Comparison of ENCODE assay signal across 20 mouse cellular contexts in genomic region chr7:98889211-98889610, GRCm38 (mm10). TPM values are rescaled to one million over a fixed set of nuclear protein-coding genes. Genes with fewer than 3 reads are reported as not detected.
DNase-seq lines count a peak whose midpoint lies in the region; ATAC-seq lines count a peak whose summit lies in the region.
"Had no signal": no experiment of that assay in that cellular context is flagged by ENCODE, and none has a peak within 500 bp of the region (broad histone marks: within the 10 kb centered on the region; RNA-seq: fewer than 3 reads in every experiment).

No protein-coding gene starts in this region.

- H3K9ac ChIP-seq in hindbrain, embryonic 12.5 days: no peak overlapping the region
- H3K9ac ChIP-seq in midbrain, embryonic 13.5 days (replicated peaks): no peak overlapping the region
- H3K9ac ChIP-seq in neural tube, embryonic 15.5 days (replicated peaks): no peak overlapping the region
- H3K9ac ChIP-seq: heart, embryonic 13.5 days; limb, embryonic 15.5 days had no signal

- 41% methylated on average over 7 of the region's 7 CpGs for WGBS in hindbrain, embryonic 12.5 days
- WGBS in midbrain, embryonic 13.5 days: 43% methylated on average over 7 of the region's 7 CpGs
- WGBS in neural tube, embryonic 15.5 days: 24% methylated on average over 7 of the region's 7 CpGs

- H3K4me1 ChIP-seq in hindbrain, embryonic 12.5 days: peaks cover 40% of the 10 kb centered on the region
- H3K4me1 ChIP-seq in midbrain, embryonic 13.5 days (replicated peaks): peaks cover 39% of the 10 kb centered on the region
- peaks cover 34% of the 10 kb centered on the region for H3K4me1 ChIP-seq in neural tube, embryonic 15.5 days

- intact Hi-C loops in left cerebral cortex, postnatal 4 days (cut with DNase I): no loop called here
- intact Hi-C loops in left cerebral cortex, postnatal 14 days (cut with DNase I): no loop called here

- DNase-seq in left cerebral cortex, postnatal 4 days: peak; percentile 53
- no peak for DNase-seq in left cerebral cortex, adult 18-20 months (ENCODE audit: low spot score in 2 of 2)
- no peak for DNase-seq in left cerebral cortex, postnatal 14 days (ENCODE audit: low spot score in 2 of 2)
- no peak for DNase-seq in Muller cell, postnatal 12 days (ENCODE audit: inconsistent ontology term)
- DNase-seq: adrenal gland, postnatal 10 days; B cell, adult 2 months; cerebellum, adult 9-11 months; kidney, adult 11 months; kidney, postnatal 14 days; lung, postnatal 14 days; right cerebral cortex, adult 18-20 months; thymus, adult 18-20 months had no signal

- no peaks in the 10 kb centered on the region for H3K36me3 ChIP-seq in hindbrain, embryonic 12.5 days
- no peaks in the 10 kb centered on the region for H3K36me3 ChIP-seq in midbrain, embryonic 13.5 days
- no peaks in the 10 kb centered on the region for H3K36me3 ChIP-seq in neural tube, embryonic 15.5 days

- peak overlapping the region; percentile 82 for H3K27ac ChIP-seq in hindbrain, embryonic 12.5 days
- H3K27ac ChIP-seq in midbrain, embryonic 13.5 days: peak overlapping the region; percentile 71
- H3K27ac ChIP-seq in neural tube, embryonic 15.5 days (replicated peaks): peak overlapping the region; percentile 51
- H3K27ac ChIP-seq: heart, embryonic 13.5 days; limb, embryonic 15.5 days had no signal

- H3K27me3 ChIP-seq in hindbrain, embryonic 12.5 days: no peaks in the 10 kb centered on the region
- no peaks in the 10 kb centered on the region for H3K27me3 ChIP-seq in midbrain, embryonic 13.5 days
- H3K27me3 ChIP-seq in neural tube, embryonic 15.5 days (replicated peaks): no peaks in the 10 kb centered on the region; the same call in 1 of the 2 replicates
- H3K27me3 ChIP-seq: heart, embryonic 13.5 days; limb, embryonic 15.5 days; megakaryocyte, embryonic 14.5 days had no signal

- no peak overlapping the region for H3K4me2 ChIP-seq in hindbrain, embryonic 12.5 days (replicated peaks)
- no peak overlapping the region for H3K4me2 ChIP-seq in midbrain, embryonic 13.5 days (replicated peaks)
- H3K4me2 ChIP-seq in neural tube, embryonic 15.5 days: no peak overlapping the region
- H3K4me2 ChIP-seq: heart, embryonic 13.5 days; limb, embryonic 15.5 days had no signal

- ATAC-seq in hindbrain, embryonic 12.5 days (ENCODE audit: low FRiP score): peak; percentile 56
- ATAC-seq in midbrain, embryonic 13.5 days: peak; percentile 48
- peak; percentile 54; the same call in 1 of the 2 replicates for ATAC-seq in neural tube, embryonic 15.5 days (ENCODE audit: low FRiP score)

- no peak overlapping the region for H3K4me3 ChIP-seq in hindbrain, embryonic 12.5 days
- no peak overlapping the region for H3K4me3 ChIP-seq in midbrain, embryonic 13.5 days (replicated peaks)
- no peak overlapping the region for H3K4me3 ChIP-seq in neural tube, embryonic 15.5 days (replicated peaks)
- H3K4me3 ChIP-seq: heart, embryonic 13.5 days; limb, embryonic 15.5 days; megakaryocyte, embryonic 14.5 days had no signal

- H3K9me3 ChIP-seq in hindbrain, embryonic 12.5 days (replicated peaks): no peaks in the 10 kb centered on the region
- no peaks in the 10 kb centered on the region for H3K9me3 ChIP-seq in midbrain, embryonic 13.5 days
- H3K9me3 ChIP-seq in neural tube, embryonic 15.5 days (replicated peaks): no peaks in the 10 kb centered on the region
- H3K9me3 ChIP-seq: heart, embryonic 13.5 days; limb, embryonic 15.5 days; megakaryocyte, embryonic 14.5 days had no signal

RNA-seq across cellular contexts. Expression of gene Wnt11, which starts 54.3 kb away (rescaled TPM):
- total RNA-seq in left cerebral cortex, postnatal 4 days (2021): under 1 TPM; 0.81 to 0.84 TPM
- under 1 TPM; 0.56 to 0.93 TPM for total RNA-seq in left cerebral cortex, adult 18-20 months (2021)
- 14.7 and 16.5 TPM in 2 replicates for polyA plus RNA-seq in hindbrain, embryonic 12.5 days (2016; fragmentation: Nextera tagmentation; extraction: Ambion mirVana)
- 0.55 and 0.69 TPM in 2 replicates for polyA plus RNA-seq in midbrain, embryonic 13.5 days (2015; fragmentation: Nextera tagmentation; extraction: Ambion mirVana)
- polyA plus RNA-seq in neural tube, embryonic 15.5 days (2015; fragmentation: Nextera tagmentation; extraction: Ambion mirVana): 1.9 and 2.5 TPM in 2 replicates
- total RNA-seq in left cerebral cortex, postnatal 14 days (2021): under 1 TPM; 0.15 to 0.42 TPM
- total RNA-seq: granulocyte monocyte progenitor cell, adult 5-6 weeks; hematopoietic stem cell, adult 5-6 weeks had no signal
